Mouse (Mus musculus) layer of hippocampus, postnatal 10 days (tissue): ENCODE data around the gene Cmc4. TPM values are rescaled to one million over a fixed set of nuclear protein-coding genes. Genes with fewer than 3 reads are reported as not detected.
A peak's percentile ranks its signal among the peaks of the same experiment; 100 is the strongest.

Experiments
- DNase-seq, 2 experiments: peaks; one replicate each; pipeline ENCODE4 v3.0.0; 2021; ENCODE audit warnings: low spot score in 2 of 2
- long read RNA-seq: library from polyadenylated mRNA; stranded (forward); transcript quantifications from one replicate; pipeline ENCODE4 v2.0.0, GENCODE M21; 2023
- total RNA-seq, 2 experiments: library from RNA; stranded (reverse); gene quantifications; 2 replicates each; pipeline ENCODE4 v1.2.3; 2021

The Cmc4 gene
- total RNA-seq, result 10 to 100 TPM; 10.8 to 14.7 TPM
- long read RNA-seq, transcript Cmc4-201 (3 exons, 992 nt), result major isoform, 6 of 13 reads
- long read RNA-seq, partial matches to known transcripts, result 0 of 13 reads
- long read RNA-seq, other reads (novel, unspliced or antisense), result 3 of 13 reads

DNA sequence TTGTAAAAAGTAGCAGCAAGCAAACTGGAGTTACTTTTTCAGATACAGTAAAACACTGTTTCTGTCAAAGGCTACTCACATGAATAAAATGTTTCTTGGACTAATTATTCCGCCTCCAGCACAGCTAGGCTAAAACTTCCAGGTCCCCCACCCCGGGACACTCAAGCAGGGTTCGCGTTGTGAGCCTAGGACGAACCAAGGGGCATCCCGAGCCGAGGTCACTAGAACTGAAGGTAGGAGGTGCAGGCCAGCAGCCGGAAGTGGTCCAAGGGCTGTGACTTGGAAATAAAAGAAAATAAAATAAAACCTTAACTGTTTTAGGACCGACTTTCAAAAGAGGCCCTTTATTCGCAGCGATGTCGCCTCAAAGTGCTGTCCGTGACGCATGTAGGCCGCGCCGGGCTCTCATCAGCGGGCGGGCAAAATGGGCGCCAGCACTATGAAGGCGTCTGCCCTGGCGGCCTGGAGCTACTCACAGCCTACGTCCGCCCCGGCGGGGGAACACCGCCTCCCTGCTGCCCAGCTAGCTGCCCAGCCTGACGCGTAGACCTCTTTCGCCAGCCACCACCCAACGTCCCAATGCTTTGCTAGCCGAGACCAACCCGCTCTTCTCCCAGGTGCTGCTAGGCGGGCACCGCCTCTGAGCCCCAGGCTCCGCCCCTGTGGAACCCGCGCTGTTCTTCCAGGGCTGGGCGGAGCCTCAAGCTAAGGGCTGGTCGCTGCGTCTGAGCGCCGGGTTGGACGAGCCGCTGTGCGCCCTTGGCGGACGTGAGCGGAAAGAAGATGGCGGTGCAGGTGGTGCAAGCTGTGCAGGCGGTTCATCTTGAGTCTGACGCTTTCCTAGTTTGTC lies at the start of gene Cmc4, which contains the start of the genes Mtcp1 and Brcc3:
Gene Cmc4, minus strand, starts transcription at position 649 of the 850 bp plus-strand sequence.
Gene Mtcp1, minus strand, starts transcription at position 653 of the 850 bp plus-strand sequence.
Gene Brcc3, plus strand, starts transcription at position 693 of the 850 bp plus-strand sequence.
- DNase-seq, result peak; percentile 76 to 86

GRCm38 (mm10) chrX:75454597-75454996 lies 38.2 kb upstream of the Cmc4 start:
- DNase-seq, result no peak

- DNase-seq, result no peak
Measured at GRCm38 (mm10) chrX:75409711-75410110, 6.7 kb downstream of the Cmc4 start.

DNA sequence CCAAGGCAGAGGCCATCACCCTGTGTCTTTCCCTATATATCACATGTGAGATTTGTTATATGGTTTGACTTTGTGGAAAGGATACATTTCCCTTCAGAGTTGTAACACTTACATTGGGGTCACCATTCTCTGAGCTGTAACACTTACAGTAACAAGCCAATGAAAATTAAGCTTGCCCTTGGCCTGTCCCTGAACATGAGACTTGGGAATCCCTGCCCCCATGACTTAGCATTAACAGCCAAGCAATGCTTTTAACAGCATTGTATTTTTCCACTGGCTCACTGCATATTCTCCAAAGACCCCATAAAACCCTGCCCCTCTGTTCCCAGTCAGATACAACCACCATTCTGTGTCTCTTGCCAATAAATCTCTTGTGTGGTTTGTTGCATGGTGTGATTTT lies 13.0 kb downstream of the Cmc4 start:
- DNase-seq, result no peak

- DNase-seq, result no peak
Measured at GRCm38 (mm10) chrX:75402668-75403067, 13.7 kb downstream of the Cmc4 start.

DNA sequence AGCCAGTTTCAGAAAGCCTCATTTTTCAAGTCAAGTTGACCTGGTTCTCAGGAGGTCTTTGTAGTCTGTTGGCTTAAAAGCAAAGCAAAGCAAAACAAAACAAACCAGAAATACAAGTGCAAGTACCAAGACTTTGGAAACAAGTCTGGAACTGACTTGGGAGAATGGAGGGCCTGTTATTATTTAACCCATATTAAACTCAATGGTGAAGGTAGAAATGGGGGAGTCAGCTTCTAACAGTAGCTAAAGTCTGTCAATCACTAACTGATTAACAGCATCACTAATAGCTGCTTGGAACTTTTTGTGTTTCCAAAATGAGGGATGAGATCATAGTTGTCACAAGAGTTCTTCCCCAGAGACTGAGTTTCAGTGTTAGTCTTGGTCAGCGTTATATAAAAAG lies 16.9 kb downstream of the Cmc4 start:
- no peak for DNase-seq

DNA sequence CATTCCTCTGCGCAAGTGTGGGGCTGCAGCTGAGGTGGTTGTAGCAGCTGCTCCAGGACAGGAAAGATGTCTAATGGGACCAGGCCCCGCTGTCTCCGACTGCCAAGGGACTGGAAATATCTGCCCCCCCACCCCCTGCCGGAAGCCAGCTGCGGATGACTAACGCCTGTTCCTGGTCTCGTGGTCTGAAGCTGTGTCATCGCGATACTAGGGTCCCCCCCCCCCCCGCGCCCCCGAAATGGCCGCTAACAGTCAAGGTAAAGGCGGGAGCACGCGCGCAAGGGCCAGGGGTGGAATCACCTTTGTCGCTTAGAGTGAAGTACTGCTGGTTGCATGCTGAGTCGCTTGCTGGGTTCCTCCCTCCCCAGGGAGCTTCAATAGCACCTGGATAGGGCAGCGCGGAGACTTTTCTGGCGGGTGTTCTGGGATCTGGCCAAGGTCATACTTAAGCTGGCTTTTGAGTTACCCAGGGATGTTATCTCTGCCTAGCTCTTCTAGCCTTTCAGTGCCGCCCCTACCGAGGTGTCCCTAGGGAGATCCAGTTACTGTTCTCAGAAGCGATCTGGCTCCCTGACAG lies 34.1 kb downstream of the Cmc4 start, which contains the start of the genes Fundc2 and F8:
Gene Fundc2, plus strand, starts transcription at position 205 of the 577 bp plus-strand sequence.
Gene F8, minus strand, starts transcription at position 421 of the 577 bp plus-strand sequence.
- DNase-seq, result peak; percentile 57 to 62

DNA sequence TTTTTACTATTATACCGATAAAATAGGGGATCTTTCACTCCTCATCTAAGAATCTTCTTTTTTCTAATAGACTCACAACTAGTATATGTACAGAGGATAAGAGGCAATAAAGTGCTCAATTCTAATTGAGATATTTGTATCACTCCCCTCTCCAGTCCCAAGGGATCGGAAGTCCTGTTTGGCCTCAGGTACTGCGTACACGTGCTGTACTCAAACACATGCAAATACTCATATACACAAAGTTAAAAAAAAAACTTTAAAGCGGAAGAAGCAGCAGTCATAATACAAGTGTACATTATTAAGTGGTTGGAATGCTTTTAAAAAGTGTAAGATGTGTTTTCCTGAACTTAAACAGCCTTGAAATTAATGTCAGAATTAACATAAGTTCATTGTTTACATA lies 34.7 kb downstream of the Cmc4 start:
- DNase-seq, result no peak

DNA sequence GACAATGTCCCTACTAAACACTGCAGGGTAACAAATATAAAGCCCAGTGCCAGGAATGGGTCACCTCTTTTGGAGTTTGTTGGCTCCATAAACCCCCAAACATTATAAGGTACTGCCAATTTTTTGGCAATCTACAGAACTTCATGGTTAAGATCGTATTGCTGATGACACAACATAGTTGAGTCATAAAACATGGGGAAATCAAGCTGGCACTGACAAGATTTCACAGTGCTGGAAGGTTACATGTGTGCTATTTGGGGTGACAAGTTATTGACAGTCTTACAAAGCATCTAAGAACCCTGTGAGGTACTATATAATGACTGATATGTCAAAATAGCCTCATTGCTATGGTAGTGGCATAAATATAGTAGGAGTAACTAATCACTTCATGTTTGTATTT lies 35.2 kb downstream of the Cmc4 start:
- no peak for DNase-seq

- no peak for DNase-seq
Measured at GRCm38 (mm10) chrX:75376815-75377214, 39.6 kb downstream of the Cmc4 start.

GRCm38 (mm10) chrX:75372666-75373425 lies 43.5 kb downstream of the Cmc4 start:
- no peak for DNase-seq

DNA sequence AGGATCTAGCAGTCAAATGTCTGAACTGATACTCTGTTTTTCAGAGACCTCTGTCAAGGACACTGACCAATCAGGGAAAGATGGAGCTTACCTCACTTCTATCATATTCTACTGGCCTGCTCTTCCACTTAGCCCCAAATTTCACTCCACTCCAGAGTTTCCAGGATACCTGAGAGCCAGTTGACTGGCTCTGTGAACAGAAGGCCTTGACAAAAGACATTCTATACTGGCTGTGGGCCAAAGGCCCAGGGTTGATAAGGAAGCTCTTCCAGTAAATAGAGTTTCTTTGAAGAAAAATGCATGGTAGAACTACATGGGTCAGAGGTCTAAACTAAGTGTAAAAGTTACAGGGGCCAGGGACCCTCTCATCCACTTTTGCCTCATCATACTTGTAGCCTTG lies 46.2 kb downstream of the Cmc4 start:
- no peak for DNase-seq

Other genes starting within 250 kb of the Cmc4 start
- 10 to 100 TPM; 32.5 to 53.9 TPM for gene Fundc2, start 34.2 kb downstream of the Cmc4 start, total RNA-seq
- gene F8, start 34.0 kb downstream of the Cmc4 start, total RNA-seq, result 1 to 10 TPM; 1.6 to 2.6 TPM
- 1 to 10 TPM; 5.8 to 7.8 TPM for gene Mtcp1, start within 50 bp of the Cmc4 start, total RNA-seq
- 10 to 100 TPM; 30.0 to 32.6 TPM for gene Brcc3, start within 50 bp of the Cmc4 start, total RNA-seq
- gene Vbp1, start 97.7 kb upstream of the Cmc4 start, total RNA-seq, result 10 to 100 TPM; 79.7 to 89.3 TPM
- 10 to 100 TPM; 32.8 to 37.0 TPM for gene Rab39b, start 161.6 kb upstream of the Cmc4 start, total RNA-seq